Mouse (Mus musculus): Measurements from ENCODE around the gene Map1lc3a. TPM values are rescaled to one million over a fixed set of nuclear protein-coding genes. Genes with fewer than 3 reads are reported as not detected.

The Map1lc3a gene
- polyA plus RNA-seq, 1 experiment from 2014 or later: 162 TPM

DNA sequence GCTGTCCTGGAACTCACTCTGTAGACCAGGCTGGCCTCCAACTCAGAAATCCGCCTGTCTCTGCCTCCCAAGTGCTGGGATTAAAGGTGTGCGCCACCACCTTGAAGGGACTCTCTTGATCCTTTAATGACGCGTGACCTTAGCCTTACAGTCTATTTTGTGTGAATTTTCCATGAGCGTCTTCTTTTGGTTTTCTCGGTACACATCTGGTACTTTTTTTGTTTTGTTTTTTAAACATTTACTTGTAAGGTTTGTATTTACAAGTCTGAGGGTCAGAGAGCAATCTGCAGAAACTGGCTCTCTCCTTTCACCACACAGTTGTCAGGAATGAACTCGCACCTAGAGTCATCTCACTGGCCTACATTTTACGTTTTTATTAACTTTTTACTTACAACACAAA lies 2.5 kb upstream of the Map1lc3a start:
- H3K36me3 ChIP-seq (ENCODE audit: insufficient read depth): 0 out of 2 replicates have a peak, but pooled peaks cover 8% of the 10 kb centered on the region
- H3K4me3 ChIP-seq (ENCODE audit: low read depth, low read length): no peak overlapping the region
- no peak overlapping the region for H3K9ac ChIP-seq
- ATAC-seq (ENCODE audit: insufficient read depth) (no peak), DNase-seq (no peak)
- no peaks in the 10 kb centered on the region for H3K9me3 ChIP-seq (ENCODE audit: low read depth, low read length)
- 83% methylated on average over 8 of the region's 8 CpGs for WGBS
- H3K4me1 ChIP-seq (ENCODE audit: insufficient read depth): peaks cover 4% of the 10 kb centered on the region; the same call in 1 of the 2 replicates
- no peak overlapping the region for H3K4me2 ChIP-seq
- TF ChIP-seq CTCF (IDR thresholded peaks at IDR 0.05; ENCODE audit: low read depth): no peak
- H3K27me3 ChIP-seq (ENCODE audit: insufficient read depth, low read length): no peaks in the 10 kb centered on the region
- H3K27ac ChIP-seq (ENCODE audit: low read depth): no peak overlapping the region

DNA sequence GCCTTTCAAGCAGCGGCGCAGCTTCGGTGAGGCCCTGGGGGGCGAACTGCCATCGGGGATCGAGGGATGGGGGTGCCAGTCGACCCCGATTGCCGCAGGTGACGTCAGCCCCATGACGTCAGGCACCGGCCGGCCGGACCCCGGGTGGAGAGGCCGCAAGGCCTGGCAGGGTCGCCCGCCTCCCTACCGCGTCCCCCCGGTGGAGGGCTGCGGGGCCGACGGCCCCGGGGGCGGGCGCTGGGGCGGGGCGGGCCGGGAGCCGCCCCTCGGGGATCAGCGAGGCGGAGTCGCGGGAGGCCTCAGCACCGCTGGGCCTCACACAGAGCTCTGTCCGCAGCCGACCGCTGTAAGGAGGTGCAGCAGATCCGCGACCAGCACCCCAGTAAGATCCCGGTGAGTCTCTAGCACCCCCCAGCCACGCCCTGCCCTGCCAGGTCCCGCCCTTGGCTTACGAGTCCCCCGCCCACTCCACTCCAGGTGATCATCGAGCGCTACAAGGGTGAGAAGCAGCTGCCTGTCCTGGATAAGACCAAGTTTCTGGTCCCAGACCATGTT lies 601 bp downstream of the Map1lc3a start:
- Histone ChIP-seq H3K4me3 (ENCODE audit: low read depth, low read length) (peak overlapping the region; percentile 89), H3K9ac (peak overlapping the region; percentile 93), H3K27ac (ENCODE audit: low read depth) (peak overlapping the region; percentile 93), H3K9me3 (ENCODE audit: low read depth, low read length) (no peaks in the 10 kb centered on the region), H3K36me3 (ENCODE audit: insufficient read depth) (0 out of 2 replicates have a peak, but pooled peaks cover 10% of the 10 kb centered on the region), H3K4me2 (peak overlapping the region; percentile 73), H3K27me3 (ENCODE audit: insufficient read depth, low read length) (no peaks in the 10 kb centered on the region), H3K4me1 (ENCODE audit: insufficient read depth) (peaks cover 4% of the 10 kb centered on the region; the same call in 1 of the 2 replicates)
- DNase-seq: peak; percentile 80
- ATAC-seq (ENCODE audit: insufficient read depth): peak; percentile 92
- under 1% methylated on average over 46 of the region's 49 CpGs for WGBS
- no peak for TF ChIP-seq CTCF (IDR thresholded peaks at IDR 0.05; ENCODE audit: low read depth)

DNA sequence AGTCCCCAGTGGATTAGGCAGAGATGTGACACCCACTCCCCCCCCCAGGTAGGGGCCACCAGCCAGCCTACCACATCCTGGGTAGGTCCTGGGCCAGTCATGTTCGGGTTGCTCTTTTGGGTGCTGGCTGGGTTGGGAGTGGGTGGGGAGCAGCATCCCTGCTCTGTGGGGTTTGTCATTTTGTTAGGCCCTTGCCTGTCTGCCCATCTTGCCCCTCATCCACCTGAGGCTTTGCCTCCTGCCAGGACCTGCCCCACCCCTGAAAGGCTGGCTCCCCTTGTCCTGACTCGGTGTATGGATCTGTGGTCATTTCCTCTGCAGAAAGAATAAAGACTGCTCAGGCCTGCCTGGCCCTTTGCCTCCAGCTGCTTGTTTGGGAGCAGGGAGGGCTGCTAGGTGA lies 1.6 kb downstream of the Map1lc3a start:
- Histone ChIP-seq H3K36me3 (ENCODE audit: insufficient read depth) (0 out of 2 replicates have a peak, but pooled peaks cover 11% of the 10 kb centered on the region), H3K9me3 (ENCODE audit: low read depth, low read length) (no peaks in the 10 kb centered on the region), H3K27ac (ENCODE audit: low read depth) (no peak overlapping the region), H3K4me1 (ENCODE audit: insufficient read depth) (peaks cover 4% of the 10 kb centered on the region; the same call in 1 of the 2 replicates), H3K27me3 (ENCODE audit: insufficient read depth, low read length) (no peaks in the 10 kb centered on the region), H3K4me2 (peak overlapping the region; percentile 73), H3K9ac (no peak overlapping the region), H3K4me3 (ENCODE audit: low read depth, low read length) (peak overlapping the region; percentile 89; the same call in 1 of the 2 replicates)
- DNase-seq (no peak), ATAC-seq (ENCODE audit: insufficient read depth) (no peak)
- TF ChIP-seq CTCF (IDR thresholded peaks at IDR 0.05; ENCODE audit: low read depth): no peak
- WGBS: 75% methylated on average over 2 of the region's 2 CpGs

DNA sequence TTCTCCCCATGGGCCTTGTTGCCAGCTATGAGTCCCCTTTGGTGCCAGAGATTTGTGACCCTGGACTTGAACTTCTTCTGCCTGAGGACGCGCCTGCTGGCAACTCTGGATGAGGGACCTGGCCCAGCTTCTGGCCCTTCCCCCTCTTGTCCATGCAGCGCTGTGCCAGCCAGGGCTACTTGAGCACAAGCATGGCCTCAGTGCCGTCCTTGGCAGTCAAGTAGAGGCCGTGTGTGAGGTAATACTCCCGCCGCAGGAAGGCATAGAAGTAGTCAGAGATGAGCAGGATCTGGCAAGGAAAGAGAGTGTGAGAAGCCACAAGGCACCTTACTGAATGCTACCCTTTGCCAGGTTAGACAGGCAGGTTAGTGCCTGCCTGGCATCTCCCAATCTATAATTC lies 2.3 kb downstream of the Map1lc3a start:
- no peak for TF ChIP-seq CTCF (IDR thresholded peaks at IDR 0.05; ENCODE audit: low read depth)
- DNase-seq (no peak), ATAC-seq (ENCODE audit: insufficient read depth) (no peak)

DNA sequence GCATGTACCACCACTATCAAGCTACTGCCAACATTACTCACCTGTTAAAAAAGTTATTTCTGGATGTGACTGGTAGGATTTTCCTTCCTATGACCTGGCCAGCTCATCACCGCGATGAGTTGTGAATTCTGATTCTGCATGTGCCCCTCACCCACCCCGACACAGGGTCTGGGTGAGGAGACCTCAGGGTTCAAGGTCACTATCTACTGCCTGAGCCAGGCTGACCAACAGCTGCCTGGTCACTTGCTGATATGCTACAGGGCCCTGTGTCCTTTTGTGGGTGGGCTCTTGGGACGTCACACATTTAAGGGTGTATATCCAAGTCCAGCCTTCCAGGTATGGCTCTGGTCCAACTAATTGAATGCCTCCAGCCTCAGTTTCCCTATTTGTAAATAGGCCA lies 3.1 kb downstream of the Map1lc3a start:
- TF ChIP-seq CTCF (IDR thresholded peaks at IDR 0.05; ENCODE audit: low read depth): no peak

More for the DNA sequence above, 2.3 kb downstream of the Map1lc3a start:
- H3K4me1 ChIP-seq (ENCODE audit: insufficient read depth): peaks cover 4% of the 10 kb centered on the region; the same call in 1 of the 2 replicates
- H3K9me3 ChIP-seq (ENCODE audit: low read depth, low read length): no peaks in the 10 kb centered on the region
- no peak overlapping the region for H3K27ac ChIP-seq (ENCODE audit: low read depth)
- 0 out of 2 replicates have a peak, but pooled peaks cover 11% of the 10 kb centered on the region for H3K36me3 ChIP-seq (ENCODE audit: insufficient read depth)
- H3K4me3 ChIP-seq (ENCODE audit: low read depth, low read length): no peak overlapping the region
- no peak overlapping the region for H3K9ac ChIP-seq
- H3K27me3 ChIP-seq (ENCODE audit: insufficient read depth, low read length): no peaks in the 10 kb centered on the region
- no peak overlapping the region for H3K4me2 ChIP-seq
- WGBS: 83% methylated on average over 7 of the region's 7 CpGs

DNA sequence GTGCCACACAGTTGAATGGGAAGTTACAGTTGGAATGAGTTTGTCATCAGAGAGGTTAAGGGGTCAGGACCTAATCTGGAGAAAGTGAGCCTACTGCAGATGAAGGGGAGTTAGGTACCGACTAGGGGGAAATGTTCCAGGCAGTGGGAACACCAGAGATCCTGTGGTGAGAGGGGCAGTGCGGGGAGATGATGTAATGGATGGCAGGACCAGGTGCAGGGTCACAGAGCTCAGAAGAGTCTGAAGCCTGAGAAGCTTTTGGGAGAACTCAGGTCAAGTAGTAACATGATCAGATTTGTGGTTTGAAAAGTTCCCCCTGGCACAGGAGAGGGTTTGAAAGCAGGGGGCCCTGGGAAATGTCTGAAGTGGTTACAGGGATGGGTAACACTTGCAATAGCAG lies 4.0 kb downstream of the Map1lc3a start:
- no peak overlapping the region for H3K4me3 ChIP-seq (ENCODE audit: low read depth, low read length)
- H3K27ac ChIP-seq (ENCODE audit: low read depth): no peak overlapping the region
- TF ChIP-seq CTCF (IDR thresholded peaks at IDR 0.05; ENCODE audit: low read depth): no peak
- H3K4me1 ChIP-seq (ENCODE audit: insufficient read depth): peaks cover 4% of the 10 kb centered on the region; the same call in 1 of the 2 replicates
- H3K9ac ChIP-seq: no peak overlapping the region
- H3K9me3 ChIP-seq (ENCODE audit: low read depth, low read length): no peaks in the 10 kb centered on the region
- DNase-seq: no peak
- ATAC-seq (ENCODE audit: insufficient read depth): no peak
- 63% methylated on average over 2 of the region's 2 CpGs for WGBS
- H3K4me2 ChIP-seq: no peak overlapping the region
- H3K27me3 ChIP-seq (ENCODE audit: insufficient read depth, low read length): no peaks in the 10 kb centered on the region
- H3K36me3 ChIP-seq (ENCODE audit: insufficient read depth): peaks cover 15% of the 10 kb centered on the region; the same call in 1 of the 2 replicates

More for the DNA sequence above, 3.1 kb downstream of the Map1lc3a start:
- H3K36me3 ChIP-seq (ENCODE audit: insufficient read depth): peaks cover 15% of the 10 kb centered on the region; the same call in 1 of the 2 replicates
- WGBS: 87% methylated on average over 4 of the region's 4 CpGs
- H3K4me2 ChIP-seq: no peak overlapping the region
- no peak overlapping the region for H3K4me3 ChIP-seq (ENCODE audit: low read depth, low read length)
- peaks cover 4% of the 10 kb centered on the region; the same call in 1 of the 2 replicates for H3K4me1 ChIP-seq (ENCODE audit: insufficient read depth)
- ATAC-seq (ENCODE audit: insufficient read depth) (no peak), DNase-seq (no peak)
- no peak overlapping the region for H3K9ac ChIP-seq
- no peaks in the 10 kb centered on the region for H3K9me3 ChIP-seq (ENCODE audit: low read depth, low read length)
- H3K27me3 ChIP-seq (ENCODE audit: insufficient read depth, low read length): no peaks in the 10 kb centered on the region
- no peak overlapping the region for H3K27ac ChIP-seq (ENCODE audit: low read depth)

DNA sequence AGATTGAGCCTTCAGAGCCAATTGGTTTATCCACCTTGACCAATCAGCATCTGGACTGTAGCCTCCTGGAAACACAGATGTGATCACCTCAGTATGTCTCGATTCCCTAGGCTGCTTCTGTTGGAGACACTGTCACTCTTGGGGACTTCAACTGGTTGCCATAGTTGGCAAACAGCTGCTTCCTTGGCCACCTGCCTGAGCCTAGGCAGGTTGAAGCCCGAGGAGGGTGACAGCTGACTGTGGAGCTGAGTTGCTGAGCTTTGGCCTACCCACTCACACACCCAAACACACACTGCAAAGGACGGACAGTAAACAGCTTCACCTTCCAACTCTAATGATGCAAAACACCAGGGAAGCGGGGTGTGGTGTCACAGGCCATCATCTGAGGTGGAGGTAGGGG lies 7.7 kb downstream of the Map1lc3a start:
- Histone ChIP-seq H3K4me3 (ENCODE audit: low read depth, low read length) (no peak overlapping the region), H3K27ac (ENCODE audit: low read depth) (no peak overlapping the region), H3K9ac (no peak overlapping the region), H3K36me3 (ENCODE audit: insufficient read depth) (peaks cover 7% of the 10 kb centered on the region; the same call in 1 of the 2 replicates), H3K9me3 (ENCODE audit: low read depth, low read length) (no peaks in the 10 kb centered on the region), H3K4me1 (ENCODE audit: insufficient read depth) (no peaks in the 10 kb centered on the region), H3K4me2 (no peak overlapping the region), H3K27me3 (ENCODE audit: insufficient read depth, low read length) (no peaks in the 10 kb centered on the region)
- no peak for TF ChIP-seq CTCF (IDR thresholded peaks at IDR 0.05; ENCODE audit: low read depth)
- DNase-seq: no peak
- no peak for ATAC-seq (ENCODE audit: insufficient read depth)
- 84% methylated on average over 4 of the region's 4 CpGs for WGBS
